Comparison of ENCODE assay signal across 8 mouse cellular contexts in genomic region chr11:53430300-53430669, GRCm38 (mm10). TPM values are rescaled to one million over a fixed set of nuclear protein-coding genes. Genes with fewer than 3 reads are reported as not detected.
DNase-seq lines count a peak whose midpoint lies in the region; ATAC-seq and TF ChIP-seq lines count a peak whose summit lies in the region.

No protein-coding gene starts in this region.

- H3K4me3 ChIP-seq in gastrocnemius, adult 2 months = peak overlapping the region; percentile 80
- H3K4me3 ChIP-seq in embryonic facial prominence, embryonic 12.5 days = peak overlapping the region; percentile 83
- H3K4me3 ChIP-seq in limb, embryonic 11.5 days (ENCODE audit: low read depth, low read length) = peak overlapping the region; percentile 69
- peak overlapping the region; percentile 87 for H3K4me3 ChIP-seq in neural tube, embryonic 13.5 days

- intact Hi-C loops in gastrocnemius, adult 2 months (cut with DNase I) = loop anchor here (2.0 kb wide), 1 partner anchor 129 kb away; the partner anchor contains the start of gene Hspa4

- peak overlapping the region; percentile 92 for H3K9ac ChIP-seq in embryonic facial prominence, embryonic 12.5 days
- H3K9ac ChIP-seq in limb, embryonic 11.5 days (ENCODE audit: low read length) = peak overlapping the region; percentile 76
- peak overlapping the region; percentile 93 for H3K9ac ChIP-seq in neural tube, embryonic 13.5 days

- H3K27me3 ChIP-seq in embryonic facial prominence, embryonic 12.5 days = no peaks in the 10 kb centered on the region
- H3K27me3 ChIP-seq in limb, embryonic 11.5 days (ENCODE audit: control insufficient read depth, insufficient read depth, low read length) = no peaks in the 10 kb centered on the region
- no peaks in the 10 kb centered on the region for H3K27me3 ChIP-seq in neural tube, embryonic 13.5 days

- WGBS in embryonic facial prominence, embryonic 12.5 days = under 1% methylated on average over 34 of the region's 34 CpGs
- WGBS in limb, embryonic 11.5 days = under 1% methylated on average over 34 of the region's 34 CpGs
- under 1% methylated on average over 34 of the region's 34 CpGs for WGBS in neural tube, embryonic 13.5 days

- peak overlapping the region; percentile 83 for H3K4me2 ChIP-seq in embryonic facial prominence, embryonic 12.5 days (replicated peaks)
- peak overlapping the region; percentile 82 for H3K4me2 ChIP-seq in limb, embryonic 11.5 days (ENCODE audit: low read depth, severe bottlenecking)
- H3K4me2 ChIP-seq in neural tube, embryonic 13.5 days = peak overlapping the region; percentile 92

- peaks cover 8% of the 10 kb centered on the region for H3K36me3 ChIP-seq in embryonic facial prominence, embryonic 12.5 days
- peaks cover 7% of the 10 kb centered on the region for H3K36me3 ChIP-seq in limb, embryonic 11.5 days (ENCODE audit: control insufficient read depth, insufficient read depth, low read length)
- peaks cover 17% of the 10 kb centered on the region for H3K36me3 ChIP-seq in neural tube, embryonic 13.5 days

- DNase-seq in gastrocnemius, adult 2 months = no peak
- DNase-seq in gastrocnemius, adult 18-20 months (ENCODE audit: low spot score) = no peak
- DNase-seq in 3T3-L1 (ENCODE audit: low read depth, low spot score) = peak; percentile 68
- DNase-seq in limb, embryonic 11.5 days (ENCODE audit: low spot score) = no peak
- DNase-seq in cerebellum, adult 8-10 months = no peak
- DNase-seq in spleen, adult 12 weeks (ENCODE audit: low spot score) = no peak

- no peaks in the 10 kb centered on the region for H3K9me3 ChIP-seq in embryonic facial prominence, embryonic 12.5 days
- H3K9me3 ChIP-seq in limb, embryonic 11.5 days (ENCODE audit: control insufficient read depth, low read length) = no peaks in the 10 kb centered on the region
- H3K9me3 ChIP-seq in neural tube, embryonic 13.5 days = no peaks in the 10 kb centered on the region

- H3K27ac ChIP-seq in gastrocnemius, adult 2 months = peak overlapping the region; percentile 97
- H3K27ac ChIP-seq in embryonic facial prominence, embryonic 12.5 days = peak overlapping the region; percentile 67
- no peak overlapping the region for H3K27ac ChIP-seq in limb, embryonic 11.5 days (replicated peaks; ENCODE audit: low read depth, low read length)
- H3K27ac ChIP-seq in neural tube, embryonic 13.5 days (replicated peaks) = peak overlapping the region; percentile 86

- H3K4me1 ChIP-seq in embryonic facial prominence, embryonic 12.5 days = peaks cover 7% of the 10 kb centered on the region
- H3K4me1 ChIP-seq in limb, embryonic 11.5 days (ENCODE audit: control insufficient read depth, insufficient read depth, low read length) = peaks cover 5% of the 10 kb centered on the region; the same call in 1 of the 2 replicates
- H3K4me1 ChIP-seq in neural tube, embryonic 13.5 days (replicated peaks) = peaks cover 19% of the 10 kb centered on the region

- TF ChIP-seq CTCF in gastrocnemius, adult 2 months (IDR thresholded peaks at IDR 0.05) = no peak

- no peak for ATAC-seq in embryonic facial prominence, embryonic 12.5 days (ENCODE audit: insufficient number of reproducible peaks, insufficient read depth, low FRiP score, low TSS enrichment)
- peak; percentile 23; the same call in 1 of the 2 replicates for ATAC-seq in limb, embryonic 11.5 days (ENCODE audit: insufficient number of reproducible peaks, low FRiP score, low TSS enrichment, low read depth)
- ATAC-seq in neural tube, embryonic 13.5 days (ENCODE audit: low read depth) = peak; percentile 57; the same call in 1 of the 2 replicates

RNA-seq across cellular contexts. Expression of gene Uqcrq, which starts 0.3 kb away (rescaled TPM):
- 1,000 to 10,000 TPM; 1,156 to 1,696 TPM for total RNA-seq in gastrocnemius, adult 2 months (2021)
- 1,000 to 10,000 TPM; 1,298 to 1,311 TPM for total RNA-seq in gastrocnemius, adult 18-20 months (2021)
- polyA plus RNA-seq in embryonic facial prominence, embryonic 12.5 days (2016; fragmentation: Nextera tagmentation; extraction: Ambion mirVana) = 476 and 519 TPM in 2 replicates
- 484 and 495 TPM in 2 replicates for polyA plus RNA-seq in limb, embryonic 11.5 days (2014; fragmentation: Nextera tagmentation; extraction: Ambion mirVana)
- polyA plus RNA-seq in neural tube, embryonic 13.5 days (2015; fragmentation: Nextera tagmentation; extraction: Ambion mirVana) = 722 and 723 TPM in 2 replicates

RNA-seq across cellular contexts. Expression of gene Gdf9, which starts 0.5 kb away (rescaled TPM):
- total RNA-seq in gastrocnemius, adult 2 months (2021) = under 1 TPM; 0.26 to 0.61 TPM
- under 1 TPM; 0.11 to 0.17 TPM for total RNA-seq in gastrocnemius, adult 18-20 months (2021)
- polyA plus RNA-seq in embryonic facial prominence, embryonic 12.5 days (2016; fragmentation: Nextera tagmentation; extraction: Ambion mirVana) = 1.5 and 1.8 TPM in 2 replicates
- 0.95 and 1.2 TPM in 2 replicates for polyA plus RNA-seq in limb, embryonic 11.5 days (2014; fragmentation: Nextera tagmentation; extraction: Ambion mirVana)
- 3.4 and 3.6 TPM in 2 replicates for polyA plus RNA-seq in neural tube, embryonic 13.5 days (2015; fragmentation: Nextera tagmentation; extraction: Ambion mirVana)

RNA-seq across cellular contexts. Expression of gene Leap2, which starts 7.3 kb away (rescaled TPM):
- not detected for total RNA-seq in gastrocnemius, adult 2 months (2021)
- total RNA-seq in gastrocnemius, adult 18-20 months (2021) = not detected
- polyA plus RNA-seq in embryonic facial prominence, embryonic 12.5 days (2016; fragmentation: Nextera tagmentation; extraction: Ambion mirVana) = 0.56 TPM in 1 of 2 replicates, not detected in the other
- not detected in 2 replicates for polyA plus RNA-seq in limb, embryonic 11.5 days (2014; fragmentation: Nextera tagmentation; extraction: Ambion mirVana)
- polyA plus RNA-seq in neural tube, embryonic 13.5 days (2015; fragmentation: Nextera tagmentation; extraction: Ambion mirVana) = not detected in 2 replicates

RNA-seq across cellular contexts. Expression of gene Gm10447, which starts 26.6 kb away (rescaled TPM):
- total RNA-seq in gastrocnemius, adult 2 months (2021) = not detected
- not detected for total RNA-seq in gastrocnemius, adult 18-20 months (2021)
- polyA plus RNA-seq in embryonic facial prominence, embryonic 12.5 days (2016; fragmentation: Nextera tagmentation; extraction: Ambion mirVana) = 0.22 and 0.27 TPM in 2 replicates
- 0.08 TPM in 1 of 2 replicates, not detected in the other for polyA plus RNA-seq in limb, embryonic 11.5 days (2014; fragmentation: Nextera tagmentation; extraction: Ambion mirVana)
- polyA plus RNA-seq in neural tube, embryonic 13.5 days (2015; fragmentation: Nextera tagmentation; extraction: Ambion mirVana) = not detected in 2 replicates

RNA-seq across cellular contexts. Expression of gene Shroom1, which starts 26.7 kb away (rescaled TPM):
- total RNA-seq in gastrocnemius, adult 2 months (2021) = under 1 TPM; 0.36 to 0.54 TPM
- total RNA-seq in gastrocnemius, adult 18-20 months (2021) = under 1 TPM; 0.71 to 0.73 TPM
- polyA plus RNA-seq in embryonic facial prominence, embryonic 12.5 days (2016; fragmentation: Nextera tagmentation; extraction: Ambion mirVana) = 5.9 and 6.5 TPM in 2 replicates
- 4.6 and 4.7 TPM in 2 replicates for polyA plus RNA-seq in limb, embryonic 11.5 days (2014; fragmentation: Nextera tagmentation; extraction: Ambion mirVana)
- polyA plus RNA-seq in neural tube, embryonic 13.5 days (2015; fragmentation: Nextera tagmentation; extraction: Ambion mirVana) = 1.9 and 3.5 TPM in 2 replicates
